ENCODE assay signal across 27 mouse cellular contexts in the genomic region with DNA sequence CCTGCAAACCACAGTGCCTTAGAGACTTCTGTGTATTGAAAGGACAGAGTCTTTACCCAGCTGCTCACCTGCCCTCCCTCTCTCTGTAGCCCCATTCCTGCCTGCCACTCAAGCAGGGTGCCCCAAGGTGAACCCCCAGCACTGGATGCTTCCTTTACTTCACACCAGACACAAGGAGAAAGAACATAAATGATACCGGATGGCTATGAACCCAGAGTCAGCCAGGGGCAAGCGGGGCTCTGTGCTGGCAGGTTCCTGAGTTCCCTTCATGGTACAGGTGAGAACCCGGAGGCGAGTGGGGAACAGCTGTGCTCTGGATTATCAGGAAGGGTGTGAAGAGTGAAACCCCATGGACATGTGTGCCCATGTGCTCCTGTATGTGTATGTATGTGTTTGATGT. TPM values are rescaled to one million over a fixed set of nuclear protein-coding genes. Genes with fewer than 3 reads are reported as not detected.
"Had no signal": no experiment of that assay in that cellular context is flagged by ENCODE, and none has a peak within 500 bp of the region (broad histone marks: within the 10 kb centered on the region; RNA-seq: fewer than 3 reads in every experiment).

No protein-coding gene starts in this region.

- H3K9me3 ChIP-seq: intestine, embryonic 15.5 days; kidney, embryonic 15.5 days; limb, embryonic 10.5 days; limb, embryonic 13.5 days; liver, embryonic 12.5 days; liver, embryonic 15.5 days; lung, embryonic 15.5 days; megakaryocyte, embryonic 14.5 days; midbrain, embryonic 10.5 days; midbrain, embryonic 13.5 days; stomach, embryonic 15.5 days had no signal

- DNase-seq: kidney, adult 11 months; kidney, adult 8-10 months; kidney, postnatal 10 days; kidney, postnatal 36 days; layer of hippocampus, postnatal 36 days; liver; lung, adult 18-20 months; lung, postnatal 10 days; lung, postnatal 36 days had no signal

- H3K9ac ChIP-seq: intestine, embryonic 15.5 days; kidney, embryonic 15.5 days; limb, embryonic 13.5 days; liver, embryonic 12.5 days; liver, embryonic 15.5 days; lung, embryonic 15.5 days; midbrain, embryonic 13.5 days; stomach, embryonic 15.5 days had no signal

- ATAC-seq: intestine, embryonic 15.5 days; liver, embryonic 12.5 days; midbrain, embryonic 13.5 days; midbrain, embryonic 16.5 days had no signal

- H3K36me3 ChIP-seq: intestine, embryonic 15.5 days; kidney, embryonic 15.5 days; limb, embryonic 10.5 days; limb, embryonic 13.5 days; liver, embryonic 12.5 days; liver, embryonic 15.5 days; lung, embryonic 15.5 days; midbrain, embryonic 10.5 days; midbrain, embryonic 13.5 days; stomach, embryonic 15.5 days had no signal

- H3K27ac ChIP-seq: intestine, embryonic 15.5 days; kidney, embryonic 15.5 days; left cerebral cortex, adult 2 months; limb, embryonic 10.5 days; limb, embryonic 13.5 days; liver, embryonic 12.5 days; liver, embryonic 15.5 days; lung, embryonic 15.5 days; midbrain, embryonic 10.5 days; midbrain, embryonic 13.5 days; stomach, embryonic 15.5 days had no signal

- H3K27me3 ChIP-seq: intestine, embryonic 15.5 days; kidney, embryonic 15.5 days; limb, embryonic 13.5 days; lung, embryonic 15.5 days; midbrain, embryonic 13.5 days; stomach, embryonic 15.5 days had no signal

- H3K4me3 ChIP-seq: intestine, embryonic 15.5 days; kidney, embryonic 15.5 days; left cerebral cortex, adult 2 months; limb, embryonic 10.5 days; limb, embryonic 13.5 days; liver, embryonic 12.5 days; liver, embryonic 15.5 days; lung, embryonic 15.5 days; megakaryocyte, embryonic 14.5 days; midbrain, embryonic 10.5 days; midbrain, embryonic 13.5 days; myocyte; stomach, embryonic 15.5 days had no signal

- H3K4me2 ChIP-seq: intestine, embryonic 15.5 days; kidney, embryonic 15.5 days; limb, embryonic 13.5 days; liver, embryonic 12.5 days; liver, embryonic 15.5 days; lung, embryonic 15.5 days; midbrain, embryonic 13.5 days; stomach, embryonic 15.5 days had no signal

RNA-seq across cellular contexts. Expression of gene Armc12, which starts 25.0 kb away (rescaled TPM):
- polyA plus RNA-seq: intestine, embryonic 15.5 days; kidney, embryonic 15.5 days; limb, embryonic 10.5 days; limb, embryonic 13.5 days; liver, embryonic 12.5 days; liver, embryonic 15.5 days; lung, embryonic 15.5 days; midbrain, embryonic 10.5 days; midbrain, embryonic 13.5 days; midbrain, embryonic 16.5 days; myocyte; neural tube, embryonic 11.5 days; neural tube, embryonic 14.5 days; small intestine, adult 2 months; stomach, embryonic 15.5 days; urinary bladder, adult 2 months had no signal

RNA-seq across cellular contexts. Expression of gene Clpsl2, which starts 43.6 kb away (rescaled TPM):
- polyA plus RNA-seq: intestine, embryonic 15.5 days; kidney, embryonic 15.5 days; limb, embryonic 10.5 days; limb, embryonic 13.5 days; liver, embryonic 12.5 days; liver, embryonic 15.5 days; lung, embryonic 15.5 days; midbrain, embryonic 10.5 days; midbrain, embryonic 13.5 days; midbrain, embryonic 16.5 days; myocyte; neural tube, embryonic 11.5 days; neural tube, embryonic 14.5 days; small intestine, adult 2 months; stomach, embryonic 15.5 days; urinary bladder, adult 2 months had no signal

RNA-seq across cellular contexts. Expression of gene Clps, which starts 55.0 kb away (rescaled TPM):
- polyA plus RNA-seq: limb, embryonic 10.5 days; midbrain, embryonic 10.5 days; midbrain, embryonic 16.5 days; myocyte; neural tube, embryonic 11.5 days; neural tube, embryonic 14.5 days had no signal
